Mouse (Mus musculus) intestine, postnatal 0 days (tissue): Measurements from ENCODE around the gene Urb1. TPM values are rescaled to one million over a fixed set of nuclear protein-coding genes. Genes with fewer than 3 reads are reported as not detected.
A peak's percentile ranks its signal among the peaks of the same experiment; 100 is the strongest.

Experiments used
- ATAC-seq: fragments of 200-750 bp; cut with Nextera tagmentation; 2 replicates; pipeline ENCODE4 v1.8.0; 2017; ENCODE audit warnings: mild to moderate bottlenecking, moderate TSS enrichment, moderate library complexity
- H3K27ac ChIP-seq: fragments of 300-500 bp; sonication (generic); 2 replicates; pipeline ENCODE4 v1.5.1; 2014; ENCODE audit warnings: mild to moderate bottlenecking, low read depth, low read length, moderate library complexity
- H3K27me3 ChIP-seq: fragments of 300-500 bp; sonication (generic); replicated peaks from 2 replicates; pipeline ENCODE4 v1.6.1; 2014; ENCODE audit warnings: low read length, mixed read lengths; ENCODE audit not compliant: control insufficient read depth, insufficient read depth
- H3K36me3 ChIP-seq: fragments of 300-500 bp; sonication (generic); 2 replicates; pipeline ENCODE4 v1.6.1; 2014; ENCODE audit warnings: mild to moderate bottlenecking, moderate library complexity; ENCODE audit not compliant: control insufficient read depth, insufficient read depth
- H3K4me1 ChIP-seq: fragments of 300-500 bp; sonication (generic); replicated peaks from 2 replicates; pipeline ENCODE4 v1.6.1; 2014; ENCODE audit warnings: antibody characterized with exemption, low read length, mixed read lengths; ENCODE audit not compliant: control insufficient read depth, insufficient read depth
- H3K4me2 ChIP-seq: fragments of 300-500 bp; sonication (generic); replicated peaks from 2 replicates; pipeline ENCODE4 v1.6.1; 2014; ENCODE audit warnings: low read depth, mild to moderate bottlenecking, moderate library complexity
- H3K4me3 ChIP-seq: fragments of 300-500 bp; sonication (generic); 2 replicates; pipeline ENCODE4 v1.5.1; 2014; ENCODE audit warnings: low read depth, low read length
- H3K9ac ChIP-seq: fragments of 300-500 bp; sonication (generic); 2 replicates; pipeline ENCODE4 v1.6.1; 2014; ENCODE audit warnings: mild to moderate bottlenecking, low read depth, low read length
- H3K9me3 ChIP-seq: fragments of 300-500 bp; sonication (generic); 2 replicates; pipeline ENCODE4 v1.6.1; 2016; ENCODE audit warnings: mixed run types; ENCODE audit not compliant: control insufficient read depth
- CTCF ChIP-seq: sonication (generic); IDR thresholded peaks from 2 replicates; pipeline ENCODE4 v1.5.1; 2016; ENCODE audit warnings: low read depth, mild to moderate bottlenecking, control low read depth, antibody characterized with exemption, moderate library complexity
- WGBS: fragments of 180-500 bp; shearing (Covaris S2); extraction: QIAGEN DNeasy Blood & Tissue Kit; methylation state at CpG from one replicate; pipeline ENCODE4 v1.1.7; 2014; 5-methylcytosine and 5-hydroxymethylcytosine counted together
- polyA plus RNA-seq: library from polyadenylated mRNA; unstranded; fragments of >200 nt; fragmentation: Nextera tagmentation; extraction: Ambion mirVana; gene quantifications from 2 replicates; pipeline ENCODE4 v1.2.1, GENCODE M21; 2015

Gene Urb1
- polyA plus RNA-seq, 1 experiment from 2014 or later: 2.4 TPM

- 69% methylated on average over 26 of the region's 26 CpGs for WGBS
- TF ChIP-seq CTCF: peak; percentile 53
- Histone ChIP-seq H3K4me1 (no peaks in the 10 kb centered on the region), H3K27me3 (no peaks in the 10 kb centered on the region), H3K9ac (no peak within 1 kb of the TSS), H3K27ac (no peak within 1 kb of the TSS), H3K4me3 (no peak within 1 kb of the TSS), H3K9me3 (no peaks in the 10 kb centered on the region), H3K4me2 (no peak within 1 kb of the TSS), H3K36me3 (no peaks in the 10 kb centered on the region)
- no peak for ATAC-seq
Measured at GRCm38 (mm10) chr16:90738092-90738956, 71.9 kb downstream of the Urb1 start, which contains the start of gene Mrap. Gene Mrap (plus strand): TSS chr16:90738207.

- no peak overlapping the region for H3K9ac ChIP-seq
- H3K27ac ChIP-seq: no peak overlapping the region
- H3K27me3 ChIP-seq: no peaks in the 10 kb centered on the region
- 63% methylated on average over 10 of the region's 10 CpGs for WGBS
- no peak overlapping the region for H3K4me2 ChIP-seq
- no peak for TF ChIP-seq CTCF
- no peak overlapping the region for H3K4me3 ChIP-seq
- no peaks in the 10 kb centered on the region for H3K4me1 ChIP-seq
- H3K36me3 ChIP-seq: no peaks in the 10 kb centered on the region
- no peak for ATAC-seq
- H3K9me3 ChIP-seq: no peaks in the 10 kb centered on the region
Measured at GRCm38 (mm10) chr16:90736672-90737270, 73.4 kb downstream of the Urb1 start.

- WGBS: 71% methylated on average over 4 of the region's 4 CpGs
- ATAC-seq: no peak
- no peaks in the 10 kb centered on the region for H3K36me3 ChIP-seq
Measured at GRCm38 (mm10) chr16:90735611-90736010, 74.6 kb downstream of the Urb1 start.

GRCm38 (mm10) chr16:90727233-90728115 lies 82.7 kb downstream of the Urb1 start, which contains the start of gene Mis18a:
Gene Mis18a (minus strand): TSS chr16:90727404.
- peak; percentile 98 for ATAC-seq
- Histone ChIP-seq H3K4me2 (peak within 1 kb of the TSS; percentile 92), H3K27me3 (no peaks in the 10 kb centered on the region), H3K4me1 (no peaks in the 10 kb centered on the region; the same call in 1 of the 2 replicates), H3K9me3 (no peaks in the 10 kb centered on the region), H3K36me3 (no peaks in the 10 kb centered on the region), H3K9ac (peak within 1 kb of the TSS; percentile 65), H3K27ac (peak within 1 kb of the TSS; percentile 54; the same call in 1 of the 2 replicates), H3K4me3 (peak within 1 kb of the TSS; percentile 84)
- peak; percentile 36 for TF ChIP-seq CTCF
- 2% methylated on average over 53 of the region's 53 CpGs for WGBS

More at GRCm38 (mm10) chr16:90735611-90736010, 74.6 kb downstream of the Urb1 start:
- Histone ChIP-seq H3K4me3 (no peak overlapping the region), H3K4me2 (no peak overlapping the region), H3K27me3 (no peaks in the 10 kb centered on the region), H3K27ac (no peak overlapping the region), H3K4me1 (no peaks in the 10 kb centered on the region), H3K9ac (no peak overlapping the region), H3K9me3 (no peaks in the 10 kb centered on the region)
- no peak for TF ChIP-seq CTCF

GRCm38 (mm10) chr16:90726600-90727227 lies 83.5 kb downstream of the Urb1 start:
- Histone ChIP-seq H3K4me1 (no peaks in the 10 kb centered on the region; the same call in 1 of the 2 replicates), H3K4me2 (peak overlapping the region; percentile 92), H3K27me3 (no peaks in the 10 kb centered on the region), H3K4me3 (peak overlapping the region; percentile 84), H3K9me3 (no peaks in the 10 kb centered on the region), H3K9ac (peak overlapping the region; percentile 65), H3K27ac (peak overlapping the region; percentile 54; the same call in 1 of the 2 replicates), H3K36me3 (no peaks in the 10 kb centered on the region)
- no peak; the same call in 1 of the 2 replicates for TF ChIP-seq CTCF
- peak; percentile 60 for ATAC-seq
- 4% methylated on average over 38 of the region's 38 CpGs for WGBS
